In the genomic region with DNA sequence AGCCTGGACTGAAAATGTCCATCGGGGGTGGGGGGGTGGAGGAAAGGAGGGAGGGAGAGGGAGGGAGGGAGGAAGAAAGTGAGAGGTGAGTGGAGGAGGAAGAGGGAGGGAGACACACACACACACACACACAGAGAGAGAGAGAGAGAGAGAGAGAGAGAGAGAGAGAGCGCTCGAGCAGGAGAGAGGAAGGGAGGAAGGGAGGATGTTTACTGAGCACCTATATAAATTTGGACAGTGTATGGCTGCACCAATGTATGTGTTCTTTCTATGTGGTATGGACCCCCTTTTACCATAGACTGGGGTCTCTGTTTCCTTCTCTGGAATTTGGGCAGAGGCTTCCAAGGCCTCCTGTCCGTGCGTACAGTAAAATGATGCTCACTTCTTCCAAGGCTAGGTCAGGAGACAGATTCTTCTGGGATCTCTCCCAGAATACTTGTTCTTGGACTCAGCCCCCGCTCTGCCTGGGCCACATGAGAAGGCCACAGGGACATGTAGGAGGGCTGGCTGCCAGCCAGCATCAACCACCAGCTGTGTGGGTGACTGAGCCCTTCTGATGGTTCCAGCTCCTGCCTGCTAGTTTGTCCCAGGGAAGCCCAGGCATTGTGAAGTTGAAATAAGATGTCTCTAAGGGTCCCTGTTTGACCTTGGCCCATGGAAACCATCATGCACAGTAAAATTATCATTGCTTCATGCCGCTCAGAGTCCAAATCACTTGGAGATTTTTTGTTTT, we compare ENCODE assay signal across 9 mouse cellular contexts.
DNase-seq lines count a peak whose midpoint lies in the region; ATAC-seq lines count a peak whose summit lies in the region.
"Had no signal": no experiment of that assay in that cellular context is flagged by ENCODE, and none has a peak within 500 bp of the region (broad histone marks: within the 10 kb centered on the region; RNA-seq: fewer than 3 reads in every experiment).

No protein-coding gene starts in this region.

- WGBS in intestine, embryonic 15.5 days, result 67% methylated on average over 7 of the region's 7 CpGs

- no peak overlapping the region for H3K27ac ChIP-seq in intestine, embryonic 15.5 days
- H3K27ac ChIP-seq: liver, embryonic 12.5 days had no signal

- H3K9me3 ChIP-seq in intestine, embryonic 15.5 days, result no peaks in the 10 kb centered on the region
- H3K9me3 ChIP-seq: liver, embryonic 12.5 days had no signal

- no peak overlapping the region for H3K4me3 ChIP-seq in intestine, embryonic 15.5 days (replicated peaks)
- H3K4me3 ChIP-seq: liver, embryonic 12.5 days had no signal

- H3K9ac ChIP-seq in intestine, embryonic 15.5 days, result no peak overlapping the region
- H3K9ac ChIP-seq: liver, embryonic 12.5 days had no signal

- no peaks in the 10 kb centered on the region for H3K27me3 ChIP-seq in intestine, embryonic 15.5 days (replicated peaks)
- H3K27me3 ChIP-seq: liver, embryonic 12.5 days had no signal

- ATAC-seq in intestine, embryonic 15.5 days, result no peak
- ATAC-seq: liver, embryonic 12.5 days had no signal

- no peaks in the 10 kb centered on the region for H3K36me3 ChIP-seq in intestine, embryonic 15.5 days
- H3K36me3 ChIP-seq: liver, embryonic 12.5 days had no signal

- H3K4me1 ChIP-seq in intestine, embryonic 15.5 days (replicated peaks), result no peaks in the 10 kb centered on the region
- H3K4me1 ChIP-seq: liver, embryonic 12.5 days had no signal

- no peak overlapping the region for H3K4me2 ChIP-seq in intestine, embryonic 15.5 days (replicated peaks)
- H3K4me2 ChIP-seq: liver, embryonic 12.5 days had no signal

- peak; percentile 15 for DNase-seq in layer of hippocampus, adult 11-12 months (ENCODE audit: low spot score)
- no peak for DNase-seq in layer of hippocampus, postnatal 14 days (ENCODE audit: low spot score in 2 of 2)
- peak; percentile 45 for DNase-seq in adrenal gland, postnatal 25 days
- peak; percentile 41 for DNase-seq in heart, postnatal 4 days
- peak; percentile 28 to 32 for DNase-seq in right cerebral cortex, postnatal 10 days (ENCODE audit: low spot score in 2 of 2)
- no peak for DNase-seq in spleen, postnatal 14 days (ENCODE audit: low spot score in 2 of 2)
- DNase-seq in yolk sac, embryonic 10.5 days (ENCODE audit: low spot score), result no peak

Comparison
In these comparisons a context has a peak if more than half of its experiments do, and no peak if none do; other contexts are left out.
1. DNase-seq: peak in layer of hippocampus, adult 11-12 months (single experiment), adrenal gland, postnatal 25 days (single experiment), heart, postnatal 4 days (single experiment) and right cerebral cortex, postnatal 10 days (2 of 2); none in layer of hippocampus, postnatal 14 days (0 of 2), spleen, postnatal 14 days (0 of 2) and yolk sac, embryonic 10.5 days (single experiment).